Mouse (Mus musculus): ENCODE measurements around the gene Chrna9.

- no peak for TF ChIP-seq CTCF (IDR thresholded peaks at IDR 0.05; ENCODE audit: borderline replicate concordance, extremely low read depth, insufficient read depth, insufficient read length)
- no peak for TF ChIP-seq POLR2A (IDR thresholded peaks at IDR 0.05; ENCODE audit: borderline replicate concordance, extremely low read depth, insufficient read depth, insufficient read length, poor library complexity, severe bottlenecking)
These were observed 36.0 kb upstream of the Chrna9 start for GRCm38 (mm10) chr5:65898683-65899082.
